ENCODE assay signal across 8 mouse cellular contexts in genomic region chr12:69436839-69437501, GRCm38 (mm10).
DNase-seq lines count a peak whose midpoint lies in the region; ATAC-seq and TF ChIP-seq lines count a peak whose summit lies in the region.

No protein-coding gene starts in this region.

- H3K9me3 ChIP-seq in heart, postnatal 0 days (replicated peaks; ENCODE audit: control insufficient read depth, low read length): no peaks in the 10 kb centered on the region
- H3K9me3 ChIP-seq in stomach, embryonic 16.5 days (replicated peaks; ENCODE audit: control insufficient read depth, low read length): peaks cover 3% of the 10 kb centered on the region; the same call in 1 of the 2 replicates

- no peak for TF ChIP-seq CTCF in heart, postnatal 0 days (IDR thresholded peaks at IDR 0.05; ENCODE audit: low read depth)

- 59% methylated on average over 10 of the region's 10 CpGs for WGBS in heart, postnatal 0 days
- 61% methylated on average over 10 of the region's 10 CpGs for WGBS in stomach, embryonic 16.5 days

- DNase-seq in heart, postnatal 0 days (ENCODE audit: low spot score): no peak
- no peak for DNase-seq in heart, adult 9 months (ENCODE audit: low spot score in 2 of 2)
- peak; percentile 35 for DNase-seq in testis, postnatal 14 days (ENCODE audit: low spot score)
- DNase-seq in testis, postnatal 10 days (ENCODE audit: low spot score): no peak
- DNase-seq in left cerebral cortex, adult 18-20 months (ENCODE audit: low spot score in 2 of 2): peak; percentile 71 to 80
- no peak for DNase-seq in adrenal gland, adult 2 months

- H3K36me3 ChIP-seq in heart, postnatal 0 days (replicated peaks; ENCODE audit: control insufficient read depth, insufficient read depth, low read length): no peaks in the 10 kb centered on the region
- no peaks in the 10 kb centered on the region for H3K36me3 ChIP-seq in stomach, embryonic 16.5 days (ENCODE audit: control insufficient read depth, insufficient read depth, low read length)

- TF ChIP-seq EP300 in heart, postnatal 0 days (IDR thresholded peaks at IDR 0.05; ENCODE audit: low read depth): no peak

- H3K4me3 ChIP-seq in heart, postnatal 0 days (ENCODE audit: low read depth, low read length): no peak overlapping the region
- H3K4me3 ChIP-seq in stomach, embryonic 16.5 days (replicated peaks; ENCODE audit: low read length): no peak overlapping the region

- no peaks in the 10 kb centered on the region for H3K27me3 ChIP-seq in heart, postnatal 0 days (ENCODE audit: control insufficient read depth, insufficient read depth, low read length)
- no peaks in the 10 kb centered on the region for H3K27me3 ChIP-seq in stomach, embryonic 16.5 days (ENCODE audit: control insufficient read depth, insufficient read depth, low read length)

- H3K27ac ChIP-seq in heart, postnatal 0 days (ENCODE audit: low read depth): no peak overlapping the region
- peak overlapping the region; percentile 89 for H3K27ac ChIP-seq in stomach, embryonic 16.5 days (ENCODE audit: low read length)

- no peaks in the 10 kb centered on the region for H3K4me1 ChIP-seq in heart, postnatal 0 days (ENCODE audit: control insufficient read depth, insufficient read depth)
- H3K4me1 ChIP-seq in stomach, embryonic 16.5 days (ENCODE audit: control insufficient read depth, insufficient read depth, low read length): peaks cover 17% of the 10 kb centered on the region

- H3K4me2 ChIP-seq in heart, postnatal 0 days (ENCODE audit: low read depth, low read length): no peak overlapping the region
- H3K4me2 ChIP-seq in stomach, embryonic 16.5 days (ENCODE audit: low read depth, low read length): no peak overlapping the region

- H3K9ac ChIP-seq in heart, postnatal 0 days (replicated peaks; ENCODE audit: low read depth, low read length): no peak overlapping the region
- no peak overlapping the region for H3K9ac ChIP-seq in stomach, embryonic 16.5 days (ENCODE audit: low read length)

- ATAC-seq in heart, postnatal 0 days (ENCODE audit: insufficient read depth, low read depth): peak; percentile 57; the same call in 1 of the 2 replicates
- peak; percentile 91 for ATAC-seq in stomach, embryonic 16.5 days (ENCODE audit: insufficient read depth, low FRiP score)
- no peak for ATAC-seq in megakaryocyte progenitor cell, adult 5-6 weeks (replicated peaks; ENCODE audit: poor library complexity)

Comparison
In these comparisons a context has a peak if more than half of its experiments do, and no peak if none do; other contexts are left out.
1. DNase-seq: peak in testis, postnatal 14 days (single experiment) and left cerebral cortex, adult 18-20 months (2 of 2); none in heart, postnatal 0 days (single experiment), heart, adult 9 months (0 of 2), testis, postnatal 10 days (single experiment) and adrenal gland, adult 2 months (single experiment).